Comparison of ENCODE assay signal across 9 mouse cellular contexts in the genomic region with DNA sequence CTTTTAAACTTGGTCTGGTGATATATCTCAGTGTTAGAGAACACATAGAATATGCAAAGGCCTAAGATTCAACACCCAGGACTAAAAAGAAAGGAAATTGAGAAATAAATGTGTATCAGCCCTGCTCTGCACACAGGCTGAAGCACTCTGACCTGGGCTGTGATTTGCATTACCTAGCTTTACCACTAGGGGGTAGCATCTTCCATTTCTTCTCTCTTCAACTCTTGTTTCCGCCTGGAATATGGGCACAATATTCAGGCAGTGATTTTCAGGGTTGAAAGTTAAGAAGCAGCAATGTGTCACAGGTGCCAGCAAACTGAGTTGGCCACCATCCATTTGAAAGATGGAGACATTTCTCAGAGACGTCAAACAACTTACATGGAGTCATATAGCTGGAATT. TPM values are rescaled to one million over a fixed set of nuclear protein-coding genes. Genes with fewer than 3 reads are reported as not detected.
DNase-seq lines count a peak whose midpoint lies in the region; ATAC-seq lines count a peak whose summit lies in the region.
"Had no signal": no experiment of that assay in that cellular context is flagged by ENCODE, and none has a peak within 500 bp of the region (broad histone marks: within the 10 kb centered on the region; RNA-seq: fewer than 3 reads in every experiment).

No protein-coding gene starts in this region.

- no peaks in the 10 kb centered on the region for H3K27me3 ChIP-seq in kidney, embryonic 14.5 days (ENCODE audit: control insufficient read depth, insufficient read depth, low read length)
- H3K27me3 ChIP-seq: embryonic facial prominence, embryonic 13.5 days had no signal

- H3K9ac ChIP-seq in kidney, embryonic 14.5 days (ENCODE audit: low read depth, low read length), result no peak overlapping the region
- H3K9ac ChIP-seq: embryonic facial prominence, embryonic 13.5 days had no signal

- H3K36me3 ChIP-seq in kidney, embryonic 14.5 days (ENCODE audit: control insufficient read depth, insufficient read depth, low read length), result no peaks in the 10 kb centered on the region
- H3K36me3 ChIP-seq: embryonic facial prominence, embryonic 13.5 days had no signal

- ATAC-seq in kidney, embryonic 14.5 days (ENCODE audit: low FRiP score, low TSS enrichment), result no peak
- ATAC-seq in megakaryocyte, adult 5-6 weeks (ENCODE audit: poor library complexity, severe bottlenecking), result no peak
- no peak for ATAC-seq in monocyte, adult 5-6 weeks (replicated peaks; ENCODE audit: insufficient number of reproducible peaks, low FRiP score, low TSS enrichment, poor library complexity, severe bottlenecking)

- no peak overlapping the region for H3K4me3 ChIP-seq in kidney, embryonic 14.5 days (ENCODE audit: low read length)
- H3K4me3 ChIP-seq: embryonic facial prominence, embryonic 13.5 days had no signal

- no peak overlapping the region for H3K4me2 ChIP-seq in kidney, embryonic 14.5 days (replicated peaks; ENCODE audit: low read depth, low read length)
- H3K4me2 ChIP-seq: embryonic facial prominence, embryonic 13.5 days had no signal

- no peaks in the 10 kb centered on the region for H3K9me3 ChIP-seq in kidney, embryonic 14.5 days (ENCODE audit: control insufficient read depth, low read length)
- H3K9me3 ChIP-seq: embryonic facial prominence, embryonic 13.5 days had no signal

- peak; percentile 4 to 15 for DNase-seq in kidney, adult 8-10 months
- DNase-seq in ES-CJ7 (ENCODE audit: low read depth, low spot score) (peak; percentile 71), ZHBTc4 (ENCODE audit: low read depth, low spot score) (peak; percentile 66)
- DNase-seq in kidney, postnatal 10 days, result peak; percentile 9
- no peak for DNase-seq in right cerebral cortex, postnatal 14 days

- 59% methylated on average over 2 of the region's 2 CpGs for WGBS in kidney, embryonic 14.5 days

- H3K4me1 ChIP-seq in kidney, embryonic 14.5 days (ENCODE audit: control insufficient read depth, insufficient read depth, low read length), result no peaks in the 10 kb centered on the region

- H3K27ac ChIP-seq in kidney, embryonic 14.5 days (ENCODE audit: low read depth, low read length), result no peak overlapping the region
- H3K27ac ChIP-seq: embryonic facial prominence, embryonic 13.5 days had no signal

RNA-seq across cellular contexts. Expression of a gene that starts 27.5 kb away (rescaled TPM):
- not detected in 2 replicates for polyA plus RNA-seq in kidney, embryonic 14.5 days (2014; fragmentation: Nextera tagmentation; extraction: Ambion mirVana)
- not detected in 2 replicates for total RNA-seq in megakaryocyte, adult 5-6 weeks (2015)
- total RNA-seq in megakaryocyte, adult 5-6 weeks (2017), result not detected in 2 replicates
- total RNA-seq in monocyte, adult 5-6 weeks (2017), result not detected in 3 replicates
